Mouse (Mus musculus) testis, adult 2 months (tissue): ENCODE data around the gene Akap12. TPM values are rescaled to one million over a fixed set of nuclear protein-coding genes. Genes with fewer than 3 reads are reported as not detected.

Experiments
- H3K27ac ChIP-seq: fragments of 200-500 bp; 2 replicates; pipeline ENCODE4 v1.5.1; 2012; ENCODE audit warnings: low read depth, low read length; ENCODE audit not compliant: control insufficient read depth, insufficient read depth
- H3K27me3 ChIP-seq: fragments of 200-500 bp; 2 replicates; pipeline ENCODE4 v1.6.1; 2012; ENCODE audit warnings: mild to moderate bottlenecking, low read length, moderate library complexity; ENCODE audit not compliant: control insufficient read depth, insufficient read depth
- H3K36me3 ChIP-seq: fragments of 200-500 bp; 2 replicates; pipeline ENCODE4 v1.6.1; 2012; ENCODE audit warnings: mild to moderate bottlenecking, low read length; ENCODE audit not compliant: control insufficient read depth, insufficient read depth
- H3K4me1 ChIP-seq: fragments of 200-500 bp; 2 replicates; pipeline ENCODE4 v1.6.1; 2012; ENCODE audit warnings: low read length; ENCODE audit not compliant: control insufficient read depth, insufficient read depth
- H3K4me3 ChIP-seq: fragments of 200-500 bp; 2 replicates; pipeline ENCODE4 v1.5.1; 2012; ENCODE audit warnings: low read depth, mild to moderate bottlenecking, low read length, moderate library complexity, mixed read lengths; ENCODE audit not compliant: control insufficient read depth
- CTCF ChIP-seq: fragments of 200-500 bp; IDR thresholded peaks from 2 replicates; pipeline ENCODE4 v1.5.1; 2012; ENCODE audit warnings: low read depth, mild to moderate bottlenecking, inconsistent platforms, low read length, moderate library complexity; ENCODE audit not compliant: control insufficient read depth, insufficient read depth, insufficient replicate concordance
- POLR2A ChIP-seq: fragments of 200-500 bp; IDR thresholded peaks from 2 replicates; pipeline ENCODE4 v1.6.1; 2012; ENCODE audit warnings: low read depth, mild to moderate bottlenecking, inconsistent platforms, low read length, moderate library complexity; ENCODE audit not compliant: control insufficient read depth
- polyA plus RNA-seq: library from polyadenylated mRNA; depleted of rRNA; stranded (reverse); fragments of >200 nt; gene quantifications from 2 replicates; pipeline ENCODE4 v1.2.3, GENCODE M21; 2012

The Akap12 gene
- polyA plus RNA-seq, 1 experiment: 446 TPM

DNA sequence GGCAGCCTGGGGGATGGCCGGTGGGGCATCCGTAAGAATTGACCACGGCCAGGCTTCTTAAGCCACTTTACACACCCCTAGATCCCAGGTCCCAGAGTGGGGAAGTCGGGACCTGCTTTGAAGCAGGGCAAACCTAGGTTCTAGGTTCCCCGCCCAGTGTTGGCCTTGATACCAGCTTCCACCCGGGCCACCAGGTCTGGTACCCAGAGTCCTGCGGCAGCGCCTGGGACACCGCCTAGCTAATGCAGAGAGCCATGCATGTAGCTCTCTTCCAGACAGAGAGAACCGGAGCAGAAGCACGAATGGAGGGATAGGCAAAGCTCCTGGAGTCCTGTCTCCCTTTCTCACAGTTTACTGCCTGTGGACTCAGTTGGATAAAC, 741 bp downstream of the Akap12 start:
- Histone ChIP-seq H3K27ac (peak overlapping the region; percentile 27), H3K4me1 (peaks cover 4% of the 10 kb centered on the region), H3K36me3 (no peaks in the 10 kb centered on the region), H3K27me3 (no peaks in the 10 kb centered on the region), H3K4me3 (peak overlapping the region; percentile 62)
- TF ChIP-seq POLR2A: no peak
- TF ChIP-seq CTCF: no peak

- Histone ChIP-seq H3K27ac (peak overlapping the region; percentile 18; the same call in 1 of the 2 replicates), H3K4me3 (peak overlapping the region; percentile 30), H3K4me1 (peaks cover 4% of the 10 kb centered on the region), H3K27me3 (no peaks in the 10 kb centered on the region), H3K36me3 (no peaks in the 10 kb centered on the region)
- no peak for TF ChIP-seq CTCF
- 0 out of 2 replicates have a peak, but pooled peaks have one; percentile 20 for TF ChIP-seq POLR2A
Measured at GRCm38 (mm10) chr10:4267481-4267880, 1.3 kb downstream of the Akap12 start.

DNA sequence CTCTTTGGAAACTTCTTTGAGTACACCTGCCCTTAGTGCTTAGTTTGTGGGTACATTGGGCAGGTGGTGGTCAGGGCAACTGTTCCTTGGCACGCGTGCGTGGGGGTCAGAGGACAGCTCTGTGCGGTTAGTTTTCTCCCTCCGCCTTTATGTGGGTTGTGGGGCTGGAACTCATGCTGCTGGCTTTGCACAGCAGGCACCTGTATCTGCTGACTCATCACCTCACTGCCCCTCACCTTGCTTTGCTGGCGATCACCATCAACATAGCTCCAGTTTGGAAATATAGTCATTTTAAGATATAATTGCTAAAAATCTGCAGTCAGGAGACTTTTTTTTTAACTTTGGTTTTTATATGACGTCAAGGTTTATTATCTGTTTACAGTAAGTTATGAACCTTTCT, 2.0 kb downstream of the Akap12 start:
- Histone ChIP-seq H3K36me3 (no peaks in the 10 kb centered on the region), H3K27me3 (no peaks in the 10 kb centered on the region), H3K27ac (no peak overlapping the region), H3K4me3 (no peak overlapping the region), H3K4me1 (peaks cover 4% of the 10 kb centered on the region)
- TF ChIP-seq POLR2A: no peak
- TF ChIP-seq CTCF: no peak

GRCm38 (mm10) chr10:4275572-4275971, 9.4 kb downstream of the Akap12 start:
- Histone ChIP-seq H3K27me3 (no peaks in the 10 kb centered on the region), H3K4me3 (no peak overlapping the region), H3K27ac (no peak overlapping the region), H3K36me3 (no peaks in the 10 kb centered on the region), H3K4me1 (no peaks in the 10 kb centered on the region)
- TF ChIP-seq CTCF: no peak
- no peak for TF ChIP-seq POLR2A

DNA sequence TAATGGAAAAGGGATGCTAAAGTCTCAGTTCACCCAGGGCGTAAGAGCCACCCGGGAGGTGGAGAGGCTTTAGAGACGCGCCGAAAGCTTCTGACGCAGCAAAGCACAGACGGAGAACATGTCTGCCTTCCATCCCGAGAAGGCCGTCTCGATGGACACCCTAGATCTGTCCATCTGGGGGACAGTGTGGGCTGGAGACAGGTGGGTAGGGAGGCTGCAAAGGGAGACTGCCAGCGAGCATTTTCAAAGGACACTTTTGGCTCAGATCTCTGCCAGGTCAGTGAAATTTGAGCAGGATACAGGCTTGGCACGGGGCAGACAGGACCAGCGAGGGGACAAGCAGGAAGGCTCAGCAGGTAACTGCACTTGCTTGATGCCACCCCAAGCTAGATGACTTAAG, 9.9 kb downstream of the Akap12 start:
- Histone ChIP-seq H3K4me3 (no peak overlapping the region), H3K27me3 (no peaks in the 10 kb centered on the region), H3K27ac (no peak overlapping the region), H3K36me3 (no peaks in the 10 kb centered on the region), H3K4me1 (no peaks in the 10 kb centered on the region)
- TF ChIP-seq CTCF (no peak), POLR2A (no peak)

DNA sequence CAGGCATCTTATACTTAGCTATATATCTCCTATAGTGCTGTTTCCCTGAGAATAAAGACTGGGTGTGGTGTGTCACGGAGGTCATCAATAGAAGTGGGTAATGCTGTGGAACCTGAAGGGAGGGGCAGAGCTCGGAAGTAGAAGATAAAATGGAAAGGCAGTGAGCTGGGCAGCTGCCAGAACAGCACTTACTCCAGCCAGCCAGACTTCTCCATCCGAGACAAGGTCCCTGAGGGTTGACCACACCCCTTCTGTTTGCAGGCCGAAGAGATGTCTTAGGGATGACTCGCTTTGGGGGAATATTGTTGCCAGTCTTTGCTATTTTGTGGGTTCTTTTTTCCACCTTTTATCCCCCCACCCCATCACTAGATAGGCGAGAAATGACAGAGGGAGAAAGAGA, 11.9 kb downstream of the Akap12 start:
- TF ChIP-seq CTCF (no peak), POLR2A (no peak)
- H3K27me3 ChIP-seq: no peaks in the 10 kb centered on the region

DNA sequence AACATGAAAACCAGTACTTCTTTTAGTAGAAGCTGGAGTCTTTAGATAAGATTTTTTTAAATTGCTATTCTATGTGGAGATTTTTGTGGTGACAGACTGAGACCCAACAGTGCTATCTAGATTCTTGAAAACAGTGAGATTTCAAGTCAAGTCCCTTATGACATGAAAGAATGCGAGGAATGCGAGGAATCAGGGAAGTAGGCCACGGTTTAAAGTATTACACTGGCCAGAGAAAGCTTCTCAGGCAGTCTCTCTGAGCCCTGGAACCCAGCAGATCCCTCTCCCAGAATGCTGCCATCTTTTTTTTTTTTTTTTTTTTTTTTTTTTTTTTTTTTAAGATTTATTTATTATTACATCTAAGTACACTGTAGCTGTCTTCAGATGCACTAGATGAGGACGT, 16.2 kb downstream of the Akap12 start:
- Histone ChIP-seq H3K27me3 (no peaks in the 10 kb centered on the region), H3K4me3 (no peak overlapping the region), H3K27ac (no peak overlapping the region), H3K4me1 (0 out of 2 replicates have a peak, but pooled peaks cover 4% of the 10 kb centered on the region), H3K36me3 (no peaks in the 10 kb centered on the region)
- TF ChIP-seq CTCF: no peak
- no peak for TF ChIP-seq POLR2A

More for the DNA sequence above, 11.9 kb downstream of the Akap12 start:
- Histone ChIP-seq H3K27ac (no peak overlapping the region), H3K4me1 (no peaks in the 10 kb centered on the region), H3K4me3 (no peak overlapping the region), H3K36me3 (no peaks in the 10 kb centered on the region)

DNA sequence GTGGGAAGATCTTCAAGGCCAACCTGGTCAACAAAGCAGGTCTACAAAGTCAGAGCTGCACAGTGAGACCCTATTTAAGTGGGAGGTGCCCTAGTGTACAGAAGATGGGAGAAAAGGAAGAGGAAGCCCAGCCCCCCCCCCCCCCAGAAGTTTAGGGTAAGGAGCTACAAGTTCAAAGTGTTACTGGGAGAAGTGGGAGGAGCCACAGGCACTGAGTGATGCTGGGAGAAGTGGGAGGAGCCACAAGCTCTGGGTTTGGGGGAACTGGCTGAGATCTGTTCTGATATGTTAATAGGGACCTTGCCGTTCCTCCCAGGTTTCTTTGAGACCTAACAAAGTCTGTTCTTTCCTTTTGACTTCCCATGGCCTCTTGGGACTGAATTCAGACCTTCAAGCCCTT, 18.6 kb downstream of the Akap12 start:
- H3K36me3 ChIP-seq: no peaks in the 10 kb centered on the region
- H3K4me1 ChIP-seq: 0 out of 2 replicates have a peak, but pooled peaks cover 4% of the 10 kb centered on the region
- TF ChIP-seq POLR2A (no peak), CTCF (no peak)
- H3K27me3 ChIP-seq: no peaks in the 10 kb centered on the region
- no peak overlapping the region for H3K27ac ChIP-seq
- H3K4me3 ChIP-seq: no peak overlapping the region
